Mouse (Mus musculus) lung, embryonic 16.5 days (tissue): ENCODE data around the gene Tpcn2. TPM values are rescaled to one million over a fixed set of nuclear protein-coding genes. Genes with fewer than 3 reads are reported as not detected.

ENCODE experiments used
- ATAC-seq: fragments of 200-750 bp; cut with Nextera tagmentation; 2 replicates; pipeline ENCODE4 v1.8.0; 2017; ENCODE audit warnings: low read depth, mild to moderate bottlenecking, moderate library complexity
- H3K27ac ChIP-seq: fragments of 300-500 bp; sonication (generic); 2 replicates; pipeline ENCODE4 v1.5.1; 2014; ENCODE audit warnings: mild to moderate bottlenecking, control low read depth, low read length
- H3K27me3 ChIP-seq: fragments of 300-500 bp; sonication (generic); 2 replicates; pipeline ENCODE4 v1.6.1; 2014; ENCODE audit warnings: low read depth, low read length, mixed read lengths; ENCODE audit not compliant: control insufficient read depth, insufficient read depth
- H3K36me3 ChIP-seq: fragments of 300-500 bp; sonication (generic); 2 replicates; pipeline ENCODE4 v1.6.1; 2014; ENCODE audit warnings: low read length; ENCODE audit not compliant: control insufficient read depth, insufficient read depth
- H3K4me1 ChIP-seq: fragments of 300-500 bp; sonication (generic); replicated peaks from 2 replicates; pipeline ENCODE4 v1.6.1; 2014; ENCODE audit warnings: low read length, mixed read lengths; ENCODE audit not compliant: control insufficient read depth, insufficient read depth
- H3K4me2 ChIP-seq: fragments of 300-500 bp; sonication (generic); 2 replicates; pipeline ENCODE4 v1.6.1; 2014; ENCODE audit warnings: low read depth, low read length, control low read depth
- H3K4me3 ChIP-seq: fragments of 300-500 bp; sonication (generic); 2 replicates; pipeline ENCODE4 v1.5.1; 2014; ENCODE audit warnings: mild to moderate bottlenecking, low read length, control low read depth
- H3K9ac ChIP-seq: fragments of 300-500 bp; sonication (generic); 2 replicates; pipeline ENCODE4 v1.6.1; 2014; ENCODE audit warnings: low read length, control low read depth
- H3K9me3 ChIP-seq: fragments of 300-500 bp; sonication (generic); 2 replicates; pipeline ENCODE4 v1.6.1; 2016; ENCODE audit warnings: low read length; ENCODE audit not compliant: control insufficient read depth
- WGBS: fragments of 180-500 bp; shearing (Covaris S2); extraction: QIAGEN DNeasy Blood & Tissue Kit; methylation state at CpG from one replicate; pipeline ENCODE4 v1.1.7; 2014; 5-methylcytosine and 5-hydroxymethylcytosine counted together
- polyA plus RNA-seq: library from polyadenylated mRNA; unstranded; fragments of >200 nt; fragmentation: Nextera tagmentation; extraction: Ambion mirVana; gene quantifications from 2 replicates; pipeline ENCODE4 v1.2.1, GENCODE M21; 2015

The Tpcn2 gene
- polyA plus RNA-seq, 1 experiment from 2014 or later, result 12.3 TPM

- Histone ChIP-seq H3K36me3 (no peaks in the 10 kb centered on the region), H3K9me3 (no peaks in the 10 kb centered on the region), H3K4me2 (no peak overlapping the region), H3K4me3 (no peak overlapping the region), H3K27ac (no peak overlapping the region), H3K9ac (no peak overlapping the region), H3K27me3 (no peaks in the 10 kb centered on the region), H3K4me1 (no peaks in the 10 kb centered on the region)
- ATAC-seq, result no peak
- WGBS, result 46% methylated on average over 3 of the region's 3 CpGs
These were observed 96.0 kb downstream of the Tpcn2 start for GRCm38 (mm10) chr7:145187802-145188201.

GRCm38 (mm10) chr7:145182388-145182787, 101.4 kb downstream of the Tpcn2 start:
- peak; percentile 90 for ATAC-seq
- H3K9me3 ChIP-seq, result no peaks in the 10 kb centered on the region
- H3K4me3 ChIP-seq, result no peak overlapping the region
- no peak overlapping the region for H3K4me2 ChIP-seq
- H3K4me1 ChIP-seq, result peaks cover 19% of the 10 kb centered on the region
- H3K36me3 ChIP-seq, result no peaks in the 10 kb centered on the region
- 26% methylated on average over 4 of the region's 4 CpGs for WGBS
- H3K27ac ChIP-seq, result no peak overlapping the region
- H3K9ac ChIP-seq, result no peak overlapping the region
- H3K27me3 ChIP-seq, result no peaks in the 10 kb centered on the region

GRCm38 (mm10) chr7:145181376-145182034, 102.3 kb downstream of the Tpcn2 start:
- ATAC-seq, result no peak; the same call in 1 of the 2 replicates
- Histone ChIP-seq H3K4me3 (no peak overlapping the region), H3K4me2 (no peak overlapping the region), H3K27me3 (no peaks in the 10 kb centered on the region), H3K9me3 (no peaks in the 10 kb centered on the region), H3K27ac (peak overlapping the region; percentile 19; the same call in 1 of the 2 replicates), H3K36me3 (no peaks in the 10 kb centered on the region), H3K4me1 (peaks cover 19% of the 10 kb centered on the region), H3K9ac (no peak overlapping the region)
- 36% methylated on average over 11 of the region's 11 CpGs for WGBS

GRCm38 (mm10) chr7:145179691-145180091, 104.1 kb downstream of the Tpcn2 start:
- Histone ChIP-seq H3K4me3 (no peak overlapping the region), H3K4me2 (no peak overlapping the region), H3K4me1 (peaks cover 19% of the 10 kb centered on the region), H3K27ac (no peak overlapping the region), H3K9me3 (no peaks in the 10 kb centered on the region), H3K9ac (no peak overlapping the region), H3K36me3 (no peaks in the 10 kb centered on the region), H3K27me3 (no peaks in the 10 kb centered on the region)
- WGBS, result 48% methylated on average over 5 of the region's 5 CpGs
- 0 out of 2 replicates have a peak, but pooled peaks have one; percentile 8 for ATAC-seq

GRCm38 (mm10) chr7:145176750-145177589, 106.8 kb downstream of the Tpcn2 start:
- H3K36me3 ChIP-seq, result no peaks in the 10 kb centered on the region
- no peak overlapping the region for H3K27ac ChIP-seq
- no peak for ATAC-seq
- H3K4me3 ChIP-seq, result no peak overlapping the region
- no peaks in the 10 kb centered on the region for H3K27me3 ChIP-seq
- H3K4me2 ChIP-seq, result no peak overlapping the region
- peaks cover 18% of the 10 kb centered on the region for H3K4me1 ChIP-seq
- H3K9me3 ChIP-seq, result no peaks in the 10 kb centered on the region
- H3K9ac ChIP-seq, result no peak overlapping the region
- WGBS, result 63% methylated on average over 15 of the region's 15 CpGs

GRCm38 (mm10) chr7:145173563-145173962, 110.2 kb downstream of the Tpcn2 start:
- no peak overlapping the region for H3K4me3 ChIP-seq
- peak; percentile 41; the same call in 1 of the 2 replicates for ATAC-seq
- H3K4me1 ChIP-seq, result no peaks in the 10 kb centered on the region; the same call in 1 of the 2 replicates
- H3K9me3 ChIP-seq, result no peaks in the 10 kb centered on the region
- no peak overlapping the region for H3K9ac ChIP-seq
- no peak overlapping the region for H3K27ac ChIP-seq
- no peaks in the 10 kb centered on the region for H3K36me3 ChIP-seq
- whole genome bisulfite sequencing, result 43% methylated on average over 15 of the region's 15 CpGs
- H3K27me3 ChIP-seq, result no peaks in the 10 kb centered on the region
- H3K4me2 ChIP-seq, result no peak overlapping the region

- H3K36me3 ChIP-seq, result no peaks in the 10 kb centered on the region
- 24% methylated on average over 12 of the region's 12 CpGs for WGBS
- ATAC-seq, result peak; percentile 76
- no peak overlapping the region for H3K4me2 ChIP-seq
- no peak overlapping the region for H3K4me3 ChIP-seq
- no peak overlapping the region for H3K27ac ChIP-seq
- no peaks in the 10 kb centered on the region for H3K27me3 ChIP-seq
- H3K9ac ChIP-seq, result no peak overlapping the region
- H3K4me1 ChIP-seq, result no peaks in the 10 kb centered on the region; the same call in 1 of the 2 replicates
- no peaks in the 10 kb centered on the region for H3K9me3 ChIP-seq
These were observed 110.7 kb downstream of the Tpcn2 start for GRCm38 (mm10) chr7:145173116-145173515.

- Histone ChIP-seq H3K27ac (no peak overlapping the region), H3K4me2 (no peak overlapping the region), H3K4me1 (no peaks in the 10 kb centered on the region; the same call in 1 of the 2 replicates), H3K27me3 (no peaks in the 10 kb centered on the region), H3K9me3 (no peaks in the 10 kb centered on the region), H3K36me3 (no peaks in the 10 kb centered on the region), H3K4me3 (no peak overlapping the region), H3K9ac (no peak overlapping the region)
- no peak for ATAC-seq
- 59% methylated on average over 3 of the region's 3 CpGs for WGBS
These were observed 114.1 kb downstream of the Tpcn2 start for GRCm38 (mm10) chr7:145169703-145170102.
